10 mouse cellular contexts compared by ENCODE assay signal in genomic region chr13:109914846-109915245, GRCm38 (mm10).
DNase-seq lines count a peak whose midpoint lies in the region; ATAC-seq and TF ChIP-seq lines count a peak whose summit lies in the region.
"Had no signal": no experiment of that assay in that cellular context is flagged by ENCODE, and none has a peak within 500 bp of the region (broad histone marks: within the 10 kb centered on the region; RNA-seq: fewer than 3 reads in every experiment).

No protein-coding gene starts in this region.

- TF ChIP-seq CTCF in kidney, postnatal 0 days (IDR thresholded peaks at IDR 0.05; ENCODE audit: low read depth), result no peak

- H3K4me3 ChIP-seq in neural tube, embryonic 15.5 days (replicated peaks), result no peak overlapping the region
- H3K4me3 ChIP-seq in kidney, postnatal 0 days (replicated peaks; ENCODE audit: low read depth, low read length), result no peak overlapping the region
- no peak overlapping the region for H3K4me3 ChIP-seq in hindbrain, embryonic 14.5 days (replicated peaks; ENCODE audit: low read length)
- H3K4me3 ChIP-seq: hindbrain, embryonic 15.5 days; liver, embryonic 15.5 days had no signal

- WGBS in neural tube, embryonic 15.5 days, result 36% methylated on average over 5 of the region's 5 CpGs
- WGBS in kidney, postnatal 0 days, result 6% methylated on average over 5 of the region's 5 CpGs
- WGBS in hindbrain, embryonic 14.5 days, result 50% methylated on average over 5 of the region's 5 CpGs

- no peaks in the 10 kb centered on the region for H3K9me3 ChIP-seq in neural tube, embryonic 15.5 days (replicated peaks)
- H3K9me3 ChIP-seq in kidney, postnatal 0 days (replicated peaks; ENCODE audit: low read length), result no peaks in the 10 kb centered on the region
- no peaks in the 10 kb centered on the region for H3K9me3 ChIP-seq in hindbrain, embryonic 14.5 days (ENCODE audit: control insufficient read depth, low read length)
- H3K9me3 ChIP-seq: hindbrain, embryonic 15.5 days; liver, embryonic 15.5 days had no signal

- no peaks in the 10 kb centered on the region for H3K27me3 ChIP-seq in neural tube, embryonic 15.5 days (replicated peaks)
- no peaks in the 10 kb centered on the region for H3K27me3 ChIP-seq in kidney, postnatal 0 days (ENCODE audit: insufficient read depth, low read length)
- no peaks in the 10 kb centered on the region for H3K27me3 ChIP-seq in hindbrain, embryonic 14.5 days (ENCODE audit: control insufficient read depth, insufficient read depth, low read length)
- H3K27me3 ChIP-seq: hindbrain, embryonic 15.5 days; liver, embryonic 15.5 days had no signal

- peaks cover 21% of the 10 kb centered on the region for H3K4me1 ChIP-seq in neural tube, embryonic 15.5 days
- peaks cover 15% of the 10 kb centered on the region; the same call in 1 of the 2 replicates for H3K4me1 ChIP-seq in kidney, postnatal 0 days (replicated peaks; ENCODE audit: insufficient read depth, low read length)
- peaks cover 10% of the 10 kb centered on the region for H3K4me1 ChIP-seq in hindbrain, embryonic 14.5 days (replicated peaks; ENCODE audit: control insufficient read depth, insufficient read depth, low read length)

- no peak overlapping the region for H3K27ac ChIP-seq in neural tube, embryonic 15.5 days (replicated peaks)
- H3K27ac ChIP-seq in kidney, postnatal 0 days, result no peak overlapping the region
- no peak overlapping the region for H3K27ac ChIP-seq in hindbrain, embryonic 14.5 days
- H3K27ac ChIP-seq: hindbrain, embryonic 15.5 days; liver, embryonic 15.5 days had no signal

- H3K9ac ChIP-seq in neural tube, embryonic 15.5 days (replicated peaks), result no peak overlapping the region
- no peak overlapping the region for H3K9ac ChIP-seq in kidney, postnatal 0 days (ENCODE audit: low read depth, low read length)
- no peak overlapping the region for H3K9ac ChIP-seq in hindbrain, embryonic 14.5 days
- H3K9ac ChIP-seq: hindbrain, embryonic 15.5 days; liver, embryonic 15.5 days had no signal

- DNase-seq in neural tube, embryonic 10.5 days (ENCODE audit: extremely low spot score, low spot score), result peak; percentile 31
- DNase-seq in gastrocnemius, postnatal 36 days, result peak; percentile 44 to 62
- DNase-seq in kidney, postnatal 0 days (ENCODE audit: low spot score), result peak; percentile 78
- peak; percentile 72 for DNase-seq in lung, postnatal 36 days
- DNase-seq in Muller cell, postnatal 12 days (ENCODE audit: inconsistent ontology term), result no peak
- no peak for DNase-seq in urinary bladder, postnatal 25 days (ENCODE audit: low spot score)
- no peak for DNase-seq in hindbrain, embryonic 14.5 days (ENCODE audit: low spot score)

- H3K36me3 ChIP-seq in neural tube, embryonic 15.5 days, result no peaks in the 10 kb centered on the region
- H3K36me3 ChIP-seq in kidney, postnatal 0 days (ENCODE audit: insufficient read depth, low read length), result no peaks in the 10 kb centered on the region
- no peaks in the 10 kb centered on the region for H3K36me3 ChIP-seq in hindbrain, embryonic 14.5 days (replicated peaks; ENCODE audit: control insufficient read depth, insufficient read depth)
- H3K36me3 ChIP-seq: hindbrain, embryonic 15.5 days; liver, embryonic 15.5 days had no signal

- intact Hi-C loops in gastrocnemius, postnatal 36 days (cut with DNase I), result no loop called here

- ATAC-seq in neural tube, embryonic 15.5 days (ENCODE audit: low FRiP score), result no peak
- ATAC-seq in kidney, postnatal 0 days (replicated peaks; ENCODE audit: low FRiP score, low read depth), result peak; percentile 75
- ATAC-seq in hindbrain, embryonic 14.5 days (ENCODE audit: low FRiP score), result no peak

- no peak overlapping the region for H3K4me2 ChIP-seq in neural tube, embryonic 15.5 days
- H3K4me2 ChIP-seq in kidney, postnatal 0 days (ENCODE audit: low read length), result no peak overlapping the region
- no peak overlapping the region for H3K4me2 ChIP-seq in hindbrain, embryonic 14.5 days (replicated peaks)
- H3K4me2 ChIP-seq: hindbrain, embryonic 15.5 days; liver, embryonic 15.5 days had no signal

Comparison
In these comparisons a context has a peak if more than half of its experiments do, and no peak if none do; other contexts are left out.
1. DNase-seq: peak in neural tube, embryonic 10.5 days (single experiment), gastrocnemius, postnatal 36 days (2 of 2), kidney, postnatal 0 days (single experiment) and lung, postnatal 36 days (single experiment); none in Muller cell, postnatal 12 days (single experiment), urinary bladder, postnatal 25 days (single experiment) and hindbrain, embryonic 14.5 days (single experiment).